Mouse (Mus musculus): ENCODE results near the gene Krtap11-1.

- TF ChIP-seq ZNF384 (IDR thresholded peaks at IDR 0.05; ENCODE audit: low read depth, low read length) = no peak
- TF ChIP-seq CHD2 (IDR thresholded peaks at IDR 0.05; ENCODE audit: low read depth, low read length) = no peak
- TF ChIP-seq HCFC1 (IDR thresholded peaks at IDR 0.05; ENCODE audit: borderline replicate concordance, insufficient read depth, low read length) = no peak
- no peak for TF ChIP-seq MAFK (IDR thresholded peaks at IDR 0.05; ENCODE audit: insufficient read depth, low read depth, low read length)
Measured at GRCm38 (mm10) chr16:89529846-89530245, 41.1 kb downstream of the Krtap11-1 start.
